Mouse (Mus musculus): ENCODE data around the gene Lipt1. TPM values are rescaled to one million over a fixed set of nuclear protein-coding genes. Genes with fewer than 3 reads are reported as not detected.

Lipt1 gene
- polyA plus RNA-seq, 1 experiment = 7.6 TPM

DNA sequence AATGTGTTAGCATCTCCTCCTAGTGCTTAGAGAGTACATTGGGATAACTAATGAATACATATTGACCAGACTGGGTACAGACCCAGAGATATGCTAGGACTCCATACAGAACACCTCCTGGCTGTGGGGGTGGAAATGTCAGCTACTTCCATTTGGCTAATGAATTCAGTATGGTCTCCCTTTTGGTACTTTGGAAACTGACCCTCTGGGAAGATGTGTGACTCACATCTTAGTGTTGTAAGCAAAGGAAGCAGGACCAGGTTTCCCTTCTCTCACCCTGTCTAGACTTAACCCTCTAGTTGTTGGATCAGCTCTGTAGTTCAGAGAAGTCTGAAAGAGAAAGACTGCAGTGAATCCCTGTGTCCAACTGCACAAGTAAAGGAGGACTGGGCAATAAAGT is 23.1 kb downstream of the Lipt1 start:
- DNase-seq (ENCODE audit: extremely low spot score in 1 of 2, low spot score in 1 of 2) = no peak

DNA sequence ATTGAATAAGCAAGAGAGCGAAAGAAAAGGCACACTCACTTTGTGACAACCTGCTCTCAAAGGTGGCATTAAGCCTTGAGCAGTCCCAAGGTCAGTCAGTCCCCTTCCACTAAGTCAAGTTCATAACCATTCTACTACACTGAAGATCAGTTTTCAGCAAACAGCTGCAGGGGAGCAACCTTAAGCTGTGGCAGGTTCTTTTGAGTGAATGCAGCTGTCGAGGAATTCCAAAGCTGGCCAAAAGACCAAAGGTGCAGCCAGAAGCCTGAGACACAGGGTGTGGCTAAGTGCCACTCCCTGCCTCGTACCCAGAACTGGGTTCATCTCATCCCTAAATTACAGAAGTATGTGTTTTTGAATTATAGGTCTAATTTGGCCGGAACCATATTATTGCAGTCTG is 28.3 kb downstream of the Lipt1 start:
- DNase-seq (ENCODE audit: extremely low spot score in 1 of 2, low spot score in 1 of 2) = no peak

DNA sequence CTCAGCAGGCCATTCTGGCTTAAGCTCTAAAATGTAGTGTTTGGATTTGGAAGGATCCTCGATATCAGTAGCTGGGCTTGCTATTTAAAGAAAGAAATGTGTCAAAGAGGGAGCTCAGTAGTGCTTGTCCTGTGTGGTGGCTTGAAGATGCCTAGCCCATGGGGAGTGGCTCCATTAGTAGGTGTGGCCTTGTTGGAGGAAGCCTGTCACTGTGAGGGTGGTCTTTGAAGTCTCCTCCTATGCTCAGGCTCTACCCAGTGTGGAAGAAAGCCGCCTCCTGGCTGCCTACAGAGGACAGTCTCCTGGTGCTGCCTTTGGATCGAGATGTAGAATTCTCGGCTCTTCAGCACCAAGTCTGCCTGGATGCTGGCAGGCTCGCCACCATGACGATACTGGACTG is 28.8 kb downstream of the Lipt1 start:
- no peak for DNase-seq (ENCODE audit: extremely low spot score in 1 of 2, low spot score in 1 of 2)

DNA sequence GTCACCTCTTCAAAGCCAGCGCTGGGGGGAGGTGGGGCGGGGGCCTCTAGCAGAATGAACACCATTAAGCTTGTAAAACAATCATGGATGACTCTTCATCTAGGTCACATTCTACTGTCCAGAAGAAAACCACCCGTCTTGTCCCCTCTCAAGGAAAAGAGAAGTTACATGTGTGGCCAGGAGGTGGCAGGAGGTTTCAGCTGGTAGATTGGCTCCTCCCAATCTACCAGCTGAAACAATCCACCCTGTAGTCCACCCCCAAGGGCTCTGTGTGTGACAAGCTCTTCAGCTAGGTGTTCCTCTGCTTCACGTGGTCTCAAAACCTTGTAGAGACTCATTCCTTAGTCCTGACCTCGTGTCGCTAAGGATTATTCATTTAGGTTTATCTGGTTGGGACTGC is 31.6 kb downstream of the Lipt1 start:
- DNase-seq (ENCODE audit: extremely low spot score in 1 of 2, low spot score in 1 of 2) = peak in 1 of 2 experiments; percentile 49

DNA sequence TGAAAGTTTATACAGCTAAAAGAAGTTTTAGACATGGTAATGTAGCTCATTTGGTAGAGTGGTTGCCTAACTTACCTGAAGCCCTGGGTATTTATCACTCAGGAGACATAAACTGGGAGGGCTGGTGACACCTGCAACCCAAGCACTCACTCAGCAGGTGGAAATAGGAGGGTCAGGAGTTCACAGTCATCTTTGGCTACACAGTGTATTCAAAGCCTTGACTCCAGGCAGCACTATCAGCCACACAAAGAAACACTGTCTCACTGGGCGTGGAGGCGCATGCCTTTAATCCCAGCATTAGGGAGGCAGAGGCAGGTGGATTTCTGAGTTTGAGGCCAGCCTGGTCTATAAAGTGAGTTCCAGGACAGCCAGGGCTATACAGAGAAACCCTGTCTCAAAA is 41.2 kb downstream of the Lipt1 start:
- no peak for DNase-seq (ENCODE audit: extremely low spot score in 1 of 2, low spot score in 1 of 2)

DNA sequence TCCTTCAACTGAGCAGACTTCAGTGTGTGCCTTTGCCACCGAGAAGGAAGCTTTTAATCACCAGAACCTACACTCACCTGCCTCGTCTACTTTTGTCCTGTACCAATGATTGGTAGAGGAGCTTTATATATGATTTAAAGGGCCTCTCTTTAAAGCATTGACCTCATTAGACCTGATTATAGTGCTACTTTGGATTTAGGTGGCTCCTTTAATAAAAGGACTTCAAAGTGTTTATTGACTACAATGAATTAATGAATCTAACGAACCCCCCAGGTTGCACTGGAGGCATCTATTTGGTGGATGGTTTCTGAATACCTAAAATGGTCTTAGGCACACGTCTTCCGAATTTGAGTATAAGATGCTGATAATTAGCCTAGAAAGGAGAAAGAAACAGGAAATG is 44.9 kb downstream of the Lipt1 start, which contains the start of gene Lyg2:
Gene Lyg2 (minus strand): TSS at position 101 of the 400 bp plus-strand sequence.
- DNase-seq (ENCODE audit: extremely low spot score in 1 of 2, low spot score in 1 of 2) = no peak

DNA sequence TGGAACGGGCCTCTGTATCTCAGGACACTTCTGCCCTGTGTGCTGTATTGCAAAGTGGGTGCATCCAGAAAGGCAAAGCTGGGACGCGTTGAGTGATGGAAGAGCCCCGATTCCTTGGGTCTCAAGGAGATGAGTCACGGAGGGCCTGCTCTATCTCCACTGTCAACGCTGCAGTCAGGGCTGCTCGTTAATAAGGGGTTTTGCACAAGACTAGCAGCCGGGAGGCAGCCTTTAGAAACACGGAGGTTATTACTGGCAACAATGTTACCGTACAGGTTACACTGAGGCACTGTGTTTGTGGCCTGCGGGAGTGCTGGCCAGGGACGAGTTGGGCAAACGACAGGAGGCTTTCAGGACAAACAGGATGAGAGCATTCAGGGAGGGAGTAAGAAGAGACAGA is 46.1 kb downstream of the Lipt1 start:
- no peak for DNase-seq (ENCODE audit: extremely low spot score in 1 of 2, low spot score in 1 of 2)

DNA sequence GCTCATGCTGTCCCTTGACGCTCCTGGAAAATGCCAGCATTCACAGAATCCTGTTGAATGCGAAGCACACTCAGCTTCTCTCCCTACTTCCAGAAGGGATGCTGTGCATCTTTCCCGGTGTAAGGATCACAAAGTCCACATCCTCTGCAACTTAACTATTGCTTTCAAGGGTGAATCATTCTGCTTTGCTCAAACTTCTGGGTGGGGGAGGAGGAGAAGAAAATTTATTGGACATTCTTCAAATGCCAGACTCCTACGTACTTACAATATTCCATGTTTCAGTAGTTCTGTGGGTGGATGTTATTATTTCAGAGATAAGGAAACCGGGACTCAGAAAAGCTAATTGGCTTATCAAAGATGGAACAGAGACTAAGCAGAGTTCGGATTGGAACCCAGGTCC is 46.6 kb downstream of the Lipt1 start:
- DNase-seq (ENCODE audit: extremely low spot score in 1 of 2, low spot score in 1 of 2) = peak in 1 of 2 experiments; percentile 20

DNA sequence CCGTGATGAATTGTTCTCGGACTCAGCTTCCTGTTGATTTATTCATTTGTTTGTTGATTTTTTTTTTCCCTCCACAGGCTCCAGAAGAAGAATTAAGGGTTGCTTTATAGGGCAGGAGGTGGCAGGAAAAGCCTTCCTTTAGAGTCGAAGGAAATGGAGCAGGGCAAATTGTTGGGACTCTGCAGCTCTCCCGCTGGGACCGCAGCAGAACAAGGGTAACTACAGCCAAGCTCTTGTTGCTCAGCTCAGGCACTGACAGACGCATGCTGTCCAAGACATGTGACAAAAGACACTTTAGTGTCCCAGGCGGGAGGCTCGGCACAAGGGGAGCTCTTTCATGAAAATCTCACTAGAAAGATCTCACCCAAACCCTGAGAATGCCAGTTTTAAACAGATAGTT is 51.0 kb downstream of the Lipt1 start:
- no peak for DNase-seq (ENCODE audit: extremely low spot score in 1 of 2, low spot score in 1 of 2)

Other genes with a start within 250 kb of the Lipt1 start
- 143 and 163 TPM in 2 replicates for gene 2010300C02Rik, start 151.7 kb upstream of the Lipt1 start, polyA plus RNA-seq (2012; rRNA removed)
- gene Tsga10, start 5.3 kb upstream of the Lipt1 start, polyA plus RNA-seq (2012; rRNA removed) = 12.6 and 14.9 TPM in 2 replicates
- gene Mitd1, start 18.7 kb downstream of the Lipt1 start, polyA plus RNA-seq (2012; rRNA removed) = 17.1 and 17.9 TPM in 2 replicates
- 127 and 138 TPM in 2 replicates for gene Mrpl30, start 18.7 kb downstream of the Lipt1 start, polyA plus RNA-seq (2012; rRNA removed)
- gene Lyg2, start 44.8 kb downstream of the Lipt1 start, polyA plus RNA-seq (2012; rRNA removed) = not detected in 2 replicates
- gene Lyg1, start 86.0 kb downstream of the Lipt1 start, polyA plus RNA-seq (2012; rRNA removed) = not detected in 2 replicates
- gene Txndc9, start 126.2 kb downstream of the Lipt1 start, polyA plus RNA-seq (2012; rRNA removed) = 44.6 and 48.4 TPM in 2 replicates
- gene Eif5b, start 126.3 kb downstream of the Lipt1 start, polyA plus RNA-seq (2012; rRNA removed) = 17.5 and 21.6 TPM in 2 replicates